Mouse (Mus musculus) thymus, postnatal 10 days (tissue): ENCODE measurements around the gene Slc43a1.

Experiments
- DNase-seq, 2 experiments: peaks; one replicate each; pipeline ENCODE4 v3.0.0; 2021; ENCODE audit warnings: low spot score in 2 of 2

The Slc43a1 gene

GRCm38 (mm10) chr2:84865616-84866571 is 27.2 kb downstream of the Slc43a1 start:
- peak; percentile 34 to 64 for DNase-seq

DNA sequence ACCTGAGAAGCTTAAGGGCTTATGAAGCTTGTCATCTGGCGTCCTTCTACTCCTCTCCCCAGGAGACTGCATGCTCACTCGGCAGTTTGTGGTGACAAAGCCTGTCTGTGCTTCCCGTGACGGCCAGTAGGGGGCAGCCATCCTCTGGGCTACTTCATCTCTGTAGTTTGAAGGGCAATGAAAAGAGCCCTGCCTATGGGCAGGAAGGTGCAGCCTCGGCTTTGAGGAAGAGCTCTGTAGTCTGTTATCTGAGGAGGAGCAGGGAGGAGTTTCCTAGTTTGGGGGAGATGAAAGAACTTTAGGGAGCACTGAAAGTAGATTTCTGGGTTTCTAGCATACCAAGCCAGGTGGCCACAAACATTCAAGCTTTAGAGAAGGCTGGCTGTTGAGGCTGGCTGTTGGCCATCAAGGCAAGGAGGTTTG is 29.9 kb downstream of the Slc43a1 start:
- DNase-seq, result peak; percentile 74 to 84

- DNase-seq, result no peak
These were observed 30.3 kb downstream of the Slc43a1 start for GRCm38 (mm10) chr2:84868977-84869376.

- peak in 1 of 2 experiments; percentile 33 for DNase-seq
These were observed 32.0 kb downstream of the Slc43a1 start for GRCm38 (mm10) chr2:84870623-84871160.

GRCm38 (mm10) chr2:84872105-84872716 is 33.6 kb downstream of the Slc43a1 start:
- no peak for DNase-seq

DNA sequence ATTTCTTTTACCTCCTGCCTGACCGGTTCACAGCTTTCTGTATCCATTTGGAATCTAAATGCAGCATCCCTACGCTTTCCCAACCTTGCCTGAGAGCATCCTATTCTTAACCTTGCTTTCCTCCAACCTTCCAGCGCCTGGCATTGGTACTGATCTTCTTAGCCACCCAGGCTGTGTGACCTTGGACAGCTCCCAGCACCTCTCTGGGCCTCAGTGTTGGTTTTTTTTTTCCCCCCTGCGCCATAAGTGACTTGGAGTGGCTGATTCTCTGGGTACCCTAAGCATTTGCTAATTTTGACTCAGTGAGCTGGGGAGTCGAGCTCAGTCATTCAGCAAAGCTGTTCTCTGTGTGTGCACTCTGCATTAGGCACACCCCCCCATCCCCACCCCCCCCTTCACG is 37.2 kb downstream of the Slc43a1 start:
- no peak for DNase-seq

GRCm38 (mm10) chr2:84880590-84880989 is 41.9 kb downstream of the Slc43a1 start:
- DNase-seq, result no peak

DNA sequence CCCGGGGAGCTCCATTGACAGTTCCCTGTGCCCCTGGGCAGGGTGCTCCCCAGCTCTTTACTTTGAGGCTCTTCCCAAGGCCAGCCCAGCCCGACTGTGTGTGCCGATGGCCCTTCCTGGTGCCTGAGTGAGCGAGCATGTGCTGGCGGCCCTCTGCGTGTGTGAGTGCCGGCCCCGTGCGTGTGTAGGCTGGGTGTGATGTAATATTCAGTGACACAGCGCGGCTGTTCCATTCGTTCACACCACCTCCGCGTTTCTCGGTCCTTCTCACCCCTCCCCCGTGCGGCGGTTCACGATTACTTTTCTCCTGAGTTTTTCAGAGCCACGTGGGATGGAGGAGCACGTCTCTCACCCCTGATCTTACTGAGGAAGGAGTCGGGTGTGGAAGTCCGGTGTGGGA is 44.0 kb downstream of the Slc43a1 start:
- no peak for DNase-seq

DNA sequence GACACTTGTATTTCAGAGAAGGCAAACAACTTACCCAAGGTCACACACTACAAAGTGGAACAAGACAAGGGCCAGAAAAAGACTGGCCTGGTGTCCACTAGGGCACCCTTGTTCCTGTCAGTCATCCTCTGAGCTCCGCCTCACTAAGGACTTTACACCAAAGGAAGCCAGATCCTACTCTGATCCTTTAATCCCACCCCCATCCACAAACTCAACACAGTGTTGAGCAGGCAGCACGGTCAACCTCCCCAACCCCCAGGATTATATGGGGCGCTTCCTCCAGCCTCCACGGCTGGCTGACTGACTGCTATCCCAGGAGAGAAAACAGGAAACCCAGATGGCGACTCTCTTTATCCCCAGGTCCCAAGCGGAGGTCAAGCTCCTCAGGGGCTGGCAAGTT is 44.4 kb downstream of the Slc43a1 start:
- DNase-seq, result no peak

GRCm38 (mm10) chr2:84883530-84883929 is 44.9 kb downstream of the Slc43a1 start:
- DNase-seq, result no peak

GRCm38 (mm10) chr2:84883942-84884341 is 45.3 kb downstream of the Slc43a1 start:
- DNase-seq, result no peak

DNA sequence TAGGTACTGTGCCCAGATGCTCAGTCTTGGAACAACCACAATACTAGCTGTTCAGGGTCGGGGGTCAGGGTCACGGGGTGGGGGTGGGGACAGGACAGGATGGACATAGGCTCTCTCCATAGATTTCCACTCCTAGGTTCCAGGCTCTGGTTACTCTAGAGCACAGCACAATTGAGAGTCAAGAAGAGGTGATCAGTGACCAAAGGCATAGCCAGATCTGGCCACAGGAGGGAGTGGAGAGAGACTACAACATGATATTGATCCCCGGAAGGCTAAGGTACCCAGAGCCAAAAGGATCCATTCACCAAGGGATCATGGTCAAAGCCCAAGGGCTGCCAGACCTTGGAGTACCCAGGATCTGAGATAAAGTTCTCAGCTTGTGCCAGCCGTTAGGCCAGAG is 46.0 kb downstream of the Slc43a1 start:
- no peak for DNase-seq

GRCm38 (mm10) chr2:84885084-84886055 is 46.7 kb downstream of the Slc43a1 start:
- no peak for DNase-seq

DNA sequence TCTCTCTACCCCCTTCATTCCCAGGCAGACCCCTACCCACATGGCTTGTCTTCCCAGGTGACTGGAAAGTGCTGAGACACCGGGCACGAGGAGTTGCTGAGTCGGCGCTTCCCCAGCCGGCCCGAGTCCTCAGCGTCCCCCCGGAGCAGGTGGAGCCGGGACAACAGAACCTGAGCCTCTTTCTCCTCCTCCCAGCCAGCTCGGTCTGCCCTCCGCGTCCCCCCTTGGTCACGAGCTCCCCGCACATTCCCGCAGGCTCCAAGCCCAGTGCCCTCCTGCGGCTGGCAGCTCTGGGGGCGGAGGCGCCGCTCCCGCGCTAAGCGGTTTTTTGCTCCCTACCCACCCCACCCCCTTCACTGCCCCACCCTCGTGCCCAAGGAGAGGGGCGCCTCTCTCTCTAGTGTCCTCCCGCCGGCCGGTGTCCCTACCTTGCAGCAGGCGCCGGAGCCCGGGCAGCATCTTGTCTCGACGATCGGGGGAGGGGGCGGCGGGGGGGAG is 47.6 kb downstream of the Slc43a1 start, which contains the start of gene Rtn4rl2:
Rtn4rl2 (minus strand) TSS at position 477 of the 498 bp plus-strand sequence.
- DNase-seq, result no peak

DNA sequence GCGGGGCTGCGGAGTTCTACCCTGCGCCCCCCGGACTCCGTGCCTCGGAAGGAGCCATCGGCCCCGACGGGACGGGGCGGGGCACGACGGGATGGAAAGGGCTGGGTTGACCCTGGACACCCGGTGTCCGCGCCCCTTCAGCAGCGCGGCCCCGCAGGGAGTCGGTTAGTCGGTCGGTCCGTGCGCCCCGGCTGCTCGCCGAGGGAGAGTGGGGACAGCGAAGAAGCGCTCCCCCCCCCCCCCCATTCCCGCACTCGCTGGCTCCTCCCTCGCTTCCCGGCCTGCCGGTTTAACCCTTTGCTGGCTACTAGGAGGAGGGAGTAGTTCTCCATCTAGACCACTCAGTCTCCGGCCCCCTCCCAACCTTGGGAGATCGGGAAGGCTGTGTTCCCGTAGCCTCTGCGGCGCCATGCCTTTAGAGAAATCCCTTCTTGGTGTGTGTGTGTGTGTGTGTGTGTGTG is 48.2 kb downstream of the Slc43a1 start:
- DNase-seq, result no peak

DNA sequence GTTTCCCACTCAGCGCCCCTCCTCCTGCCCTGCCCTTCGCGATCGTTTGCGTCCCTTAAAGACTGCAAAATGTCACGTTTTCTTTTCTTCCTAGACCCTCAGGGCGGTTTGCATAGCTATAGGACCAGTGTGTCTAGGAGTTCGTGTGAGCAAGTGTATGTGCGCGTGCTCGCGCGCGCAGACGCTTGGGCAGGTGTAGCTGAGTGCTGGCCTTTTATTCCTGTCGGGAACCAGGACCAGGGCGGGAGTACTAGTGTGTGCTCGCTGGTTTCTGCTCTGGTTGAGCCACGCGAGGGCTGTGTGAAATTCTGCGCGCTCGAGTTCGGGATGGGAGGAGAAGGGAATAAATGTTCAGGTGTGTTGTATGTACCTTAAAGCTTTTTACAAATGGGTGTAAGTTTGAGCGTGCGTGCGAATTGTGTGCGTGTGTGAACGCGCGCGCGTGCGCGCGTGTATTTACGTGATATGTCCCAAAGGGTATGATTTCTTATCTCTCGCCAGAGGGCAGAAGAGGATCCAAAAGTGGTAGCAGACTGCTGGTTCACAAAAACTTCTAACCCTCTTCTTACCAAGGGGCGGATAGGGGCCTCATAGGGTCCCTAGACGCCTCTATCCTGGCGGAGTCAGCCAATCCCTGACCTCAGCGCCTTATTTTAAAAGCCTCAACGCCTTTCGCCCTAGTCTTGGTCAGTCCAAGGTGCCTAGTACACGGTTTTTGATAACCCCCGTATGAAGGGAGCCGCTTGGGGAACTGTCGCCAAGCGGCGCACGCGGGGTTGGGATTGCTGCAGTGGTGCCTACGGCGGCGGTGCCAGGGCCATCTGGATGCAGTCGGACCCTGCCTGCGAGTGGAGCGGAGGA is 49.0 kb downstream of the Slc43a1 start:
- no peak for DNase-seq

- peak; percentile 57 to 83 for DNase-seq
These were observed 50.1 kb downstream of the Slc43a1 start for GRCm38 (mm10) chr2:84888657-84889315.

DNA sequence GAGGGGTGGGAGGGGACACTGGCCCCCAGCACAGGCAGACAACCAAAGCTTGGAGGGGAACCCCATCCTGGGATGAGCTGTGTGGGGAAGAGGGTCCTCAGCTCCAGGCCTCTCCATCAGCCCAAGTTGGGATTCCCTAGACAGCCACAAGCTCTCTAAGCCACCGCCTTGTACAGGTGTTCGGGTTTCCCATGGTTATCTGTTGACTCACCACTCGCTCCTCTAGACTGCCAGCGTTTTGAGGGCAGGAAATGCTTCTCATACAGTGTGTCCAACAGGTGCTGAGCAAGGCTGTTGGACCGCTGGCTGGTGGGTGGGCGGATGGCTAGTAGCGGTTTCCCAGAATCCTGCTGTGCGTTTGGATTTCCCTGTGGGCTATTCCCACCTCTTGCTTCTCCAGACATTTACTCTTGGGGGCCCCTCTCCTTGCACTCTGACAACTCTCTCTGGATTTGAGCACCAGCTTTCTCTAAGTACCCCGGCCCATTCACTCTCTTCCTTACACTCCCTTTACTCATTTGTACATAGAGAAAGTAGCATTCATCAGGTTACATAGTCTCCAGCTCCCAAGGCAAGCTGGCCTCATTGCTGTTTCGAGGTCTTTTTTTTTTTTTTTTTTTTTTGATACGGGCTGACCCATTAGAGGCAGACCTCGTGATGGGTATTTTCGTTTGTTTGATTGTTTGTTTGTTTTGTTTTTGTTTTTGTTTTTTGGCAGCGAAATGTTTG is 50.8 kb downstream of the Slc43a1 start:
- DNase-seq, result no peak

DNA sequence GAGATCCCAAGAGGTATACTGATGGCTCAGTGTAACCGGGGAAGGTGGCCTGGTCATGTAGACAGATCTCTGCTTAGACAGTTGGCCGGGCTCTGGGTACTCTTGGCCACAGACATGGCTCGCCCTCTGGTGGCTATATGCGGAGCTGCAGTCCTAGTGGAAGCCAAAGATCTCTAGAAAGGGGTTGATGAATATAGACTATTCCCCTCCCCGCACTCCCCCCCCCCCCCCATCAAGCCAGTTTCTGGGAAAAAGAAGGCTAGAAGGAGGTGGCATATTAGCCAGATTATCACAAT is 51.3 kb downstream of the Slc43a1 start:
- DNase-seq, result peak; percentile 50 to 71
